Mouse (Mus musculus) adrenal gland, postnatal 4 days (tissue): Measurements from ENCODE around the gene Acads. TPM values are rescaled to one million over a fixed set of nuclear protein-coding genes. Genes with fewer than 3 reads are reported as not detected.
A peak's percentile ranks its signal among the peaks of the same experiment; 100 is the strongest.
"Not testable (repeated sequence)": the region's sequence is repeated elsewhere in the genome, so short reads cannot be mapped to it uniquely, and the experiment has no call there.

Experiments used
- DNase-seq, 2 experiments: peaks; one replicate each; pipeline ENCODE4 v3.0.0; 2021 to 2022; ENCODE audit warnings: low spot score in 2 of 2, mixed read lengths in 2 of 2
- total RNA-seq, 2 experiments: library from RNA; stranded (reverse); gene quantifications; 2 replicates each; pipeline ENCODE4 v1.2.3; 2021

The Acads gene
- total RNA-seq, 2 experiments from 2014 or later: 166 to 191 TPM

DNA sequence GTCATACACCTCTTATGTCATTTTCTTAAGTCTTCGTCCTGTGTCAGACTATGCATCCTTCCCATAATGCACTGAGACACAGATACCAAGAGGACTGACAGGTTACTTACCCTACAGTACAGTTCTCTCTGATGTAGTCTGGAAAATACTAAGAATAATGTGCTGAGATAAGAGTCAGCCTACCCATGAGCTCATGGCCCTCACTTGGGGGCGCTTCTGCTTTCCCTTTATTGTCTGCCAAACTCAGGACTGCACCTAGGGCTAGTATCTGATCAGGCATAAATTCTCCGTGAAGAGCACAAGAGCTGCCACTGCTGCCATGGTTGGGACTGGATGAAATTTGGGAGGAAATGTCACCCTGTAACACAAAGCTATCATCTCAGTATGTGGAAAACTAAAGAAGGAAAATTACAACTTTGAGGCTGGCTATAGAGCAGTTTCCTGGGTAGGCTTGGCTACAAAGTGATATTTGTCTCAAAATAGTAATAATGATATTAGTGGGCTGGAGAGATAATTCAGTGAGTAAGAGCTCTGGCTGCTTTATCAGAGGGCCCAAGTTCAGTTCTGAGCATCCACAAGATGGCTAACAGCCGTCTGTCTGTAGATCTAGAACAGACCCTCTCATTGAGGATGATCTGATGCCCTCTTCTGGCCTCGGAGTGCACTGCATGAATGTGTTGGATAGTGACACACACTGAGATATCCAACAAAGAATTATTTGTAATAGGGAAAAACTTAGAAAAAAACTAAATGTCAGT, 42.8 kb downstream of the Acads start:
- DNase-seq: peak in 1 of 2 experiments; percentile 38

DNA sequence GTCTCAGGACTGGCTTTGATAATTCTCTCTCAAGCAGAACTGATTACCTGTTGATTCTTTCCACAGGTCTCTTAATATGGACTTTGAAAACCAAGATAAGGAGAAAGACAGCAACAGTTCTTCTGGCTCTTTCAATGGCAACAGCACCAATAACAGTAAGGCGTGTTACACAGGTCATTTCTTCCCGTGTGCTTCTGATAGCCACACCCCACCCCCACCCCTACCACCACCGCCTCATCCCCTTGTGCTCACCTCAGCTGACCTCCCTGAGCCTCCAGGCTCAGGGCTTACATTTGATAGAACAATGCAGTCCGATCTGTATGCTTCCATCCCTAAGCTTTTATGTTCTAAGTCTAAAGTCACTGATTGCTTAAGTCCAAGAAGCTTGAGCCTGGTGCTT, 44.4 kb downstream of the Acads start:
- DNase-seq: no peak

DNA sequence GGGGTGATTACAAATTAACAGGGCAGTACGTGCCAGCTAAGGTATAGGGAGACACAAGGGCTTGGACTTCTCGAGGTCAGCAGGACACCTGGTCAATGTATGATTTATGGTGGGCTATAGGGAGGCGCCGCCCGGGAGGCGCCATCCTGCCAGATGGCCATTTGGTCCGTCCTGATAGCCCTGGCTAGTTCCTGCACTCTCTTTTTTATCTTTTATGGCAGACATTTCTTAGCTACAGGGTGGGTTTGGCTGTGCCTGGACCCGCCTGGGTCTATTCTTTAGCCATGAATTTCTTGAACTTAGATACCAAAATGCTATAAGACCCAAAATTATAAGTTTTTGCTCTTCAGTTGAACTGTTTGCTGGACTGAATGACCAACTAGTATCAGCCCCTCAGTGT, 45.8 kb downstream of the Acads start:
- not testable (repeated sequence) for DNase-seq

DNA sequence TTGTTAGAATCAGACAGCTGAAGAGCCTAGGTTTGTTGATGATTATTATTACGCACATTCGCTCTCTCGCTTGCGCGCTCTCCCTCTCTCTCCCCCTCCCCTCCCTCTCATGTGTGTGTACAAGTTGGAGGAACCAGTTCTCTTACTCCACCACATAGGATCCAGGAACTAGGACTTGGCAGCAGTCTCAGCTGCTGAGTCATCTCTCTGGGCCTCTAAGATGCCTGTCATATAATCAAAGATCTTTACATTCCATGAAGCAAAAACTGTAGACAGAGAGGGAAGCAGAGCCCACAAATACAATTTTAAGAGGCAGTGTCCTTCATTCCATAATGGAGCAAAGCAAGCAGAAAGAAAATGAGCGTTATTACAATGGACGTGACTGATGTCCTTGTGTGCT, 47.0 kb downstream of the Acads start:
- DNase-seq: no peak

DNA sequence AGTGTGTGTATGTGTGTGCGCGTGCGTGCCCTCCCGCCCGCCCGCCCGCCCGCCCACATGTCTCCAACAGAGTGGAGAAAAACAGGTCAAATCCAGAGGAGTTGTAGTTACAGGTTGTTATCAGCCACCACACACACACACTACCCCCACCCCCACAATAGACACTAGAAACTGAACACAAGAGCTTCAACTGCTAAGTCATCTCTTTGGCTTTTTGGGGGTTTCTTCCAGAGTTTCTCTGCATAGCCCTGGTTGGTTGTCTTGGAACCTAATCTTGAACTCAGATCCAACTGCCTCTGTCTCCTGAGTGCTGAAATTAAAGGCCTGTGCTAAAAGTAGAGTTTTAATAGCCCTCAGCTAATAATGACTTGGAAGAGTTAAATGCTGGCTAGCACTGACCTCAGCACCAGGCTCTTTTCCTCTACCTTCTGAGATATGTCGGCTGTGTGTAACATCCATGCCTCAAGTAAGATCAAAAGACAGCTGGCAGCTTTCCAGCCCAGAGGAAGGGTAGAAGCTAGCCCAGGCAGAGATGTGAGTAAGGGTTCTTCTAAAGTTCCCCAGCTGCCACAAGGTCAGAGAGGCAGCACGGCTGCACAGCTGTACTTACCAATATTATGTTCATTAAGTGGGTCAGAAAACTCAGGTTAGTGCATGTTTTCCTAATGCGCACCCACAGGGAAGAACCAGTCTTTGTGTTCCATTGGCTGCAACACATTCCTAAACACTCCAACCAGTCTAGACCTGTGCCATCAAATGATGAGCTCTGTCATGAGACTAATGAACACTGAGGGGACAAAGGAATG, 47.8 kb downstream of the Acads start:
- peak in 1 of 2 experiments; percentile 18 for DNase-seq

DNA sequence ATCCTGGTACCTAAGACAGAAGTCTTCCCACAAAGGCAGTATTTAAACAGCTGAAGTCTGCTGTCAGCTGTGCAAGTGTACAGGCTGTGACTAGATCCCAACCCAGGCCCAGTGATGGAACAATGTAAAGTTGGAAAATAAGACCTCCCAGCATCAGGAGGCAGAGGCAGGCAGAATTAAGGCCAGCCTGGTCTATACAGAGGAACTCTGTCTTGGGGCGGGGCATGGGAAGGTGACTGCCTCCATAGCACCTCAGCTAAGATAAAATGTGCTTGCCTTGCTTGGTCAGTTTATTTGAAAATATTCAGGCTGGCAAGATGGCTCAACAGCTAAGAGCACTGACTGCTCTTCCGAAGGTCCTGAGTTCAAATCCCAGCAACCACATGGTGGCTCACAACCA, 48.7 kb downstream of the Acads start:
- no peak for DNase-seq

DNA sequence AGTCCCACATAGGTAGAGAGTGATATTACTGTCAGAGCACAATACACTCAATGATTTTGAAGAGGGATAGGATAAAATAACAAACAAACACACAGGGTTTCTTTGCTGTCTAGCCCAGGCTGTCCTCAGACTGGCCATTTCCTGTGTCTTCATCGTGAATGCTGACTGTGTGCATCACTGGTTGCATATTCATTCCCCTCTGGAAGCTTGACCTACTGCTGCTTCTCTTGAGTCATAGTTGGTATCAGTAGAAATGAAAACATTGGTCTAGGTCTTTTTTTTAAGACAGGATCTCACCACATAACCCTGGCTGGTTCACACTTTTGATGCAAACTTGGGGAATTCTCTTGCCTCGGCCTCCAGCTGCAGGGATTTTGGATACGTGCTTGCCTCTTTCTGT, 49.5 kb downstream of the Acads start:
- no peak for DNase-seq

DNA sequence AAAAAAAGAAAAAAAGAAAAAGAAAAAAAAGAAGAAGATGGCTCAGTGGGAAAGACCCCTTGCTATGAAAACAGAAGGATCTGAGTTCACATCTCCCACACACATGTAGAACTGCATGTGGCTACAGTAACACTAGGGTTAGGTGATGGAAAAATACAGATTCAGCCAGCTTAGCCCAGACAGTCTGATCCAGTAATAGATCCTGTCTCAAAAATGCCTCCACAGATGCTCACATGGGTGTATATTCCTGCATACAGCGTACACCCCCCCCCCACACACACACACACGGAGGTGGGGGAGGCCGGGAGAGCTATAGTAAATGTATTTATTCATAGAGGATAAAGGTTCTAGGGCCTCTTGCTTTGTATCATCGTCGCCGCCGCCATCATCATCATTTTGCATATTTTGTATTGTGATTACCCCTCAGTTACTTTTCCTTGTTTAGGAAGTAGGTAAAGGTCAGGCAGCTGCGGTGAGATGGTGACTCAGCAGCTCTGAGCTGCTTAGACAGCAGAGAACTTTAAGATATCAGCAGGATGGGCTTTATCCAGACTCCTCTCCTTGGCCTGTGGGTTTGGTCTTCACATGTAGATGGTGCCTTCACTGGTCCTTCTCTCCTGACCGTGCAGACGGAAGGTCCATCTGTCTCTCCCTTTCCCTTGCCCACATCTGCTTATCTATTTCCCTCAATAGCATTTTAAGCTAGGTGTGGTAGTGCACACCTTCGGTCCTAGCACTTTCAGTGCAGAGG, 50.3 kb downstream of the Acads start:
- no peak for DNase-seq

DNA sequence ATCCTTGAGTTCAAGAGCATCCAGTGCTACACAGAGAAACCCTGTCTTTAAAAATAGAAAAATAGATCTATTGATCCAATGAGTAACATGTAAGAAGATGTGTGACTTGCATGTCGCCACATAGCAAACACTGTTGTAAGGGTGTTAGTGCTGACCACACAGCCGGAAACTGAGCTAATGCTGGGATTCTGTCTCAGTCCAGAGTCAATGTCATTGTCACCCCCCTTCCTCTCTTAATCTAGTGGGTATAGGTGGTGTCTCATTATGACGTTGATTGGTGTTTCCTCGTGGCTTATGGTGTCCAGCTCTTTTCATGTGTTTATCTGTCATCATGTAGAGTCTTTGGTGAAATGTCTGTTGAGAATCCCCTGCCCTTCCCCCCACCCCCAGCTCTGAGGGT, 52.9 kb downstream of the Acads start:
- no peak for DNase-seq

DNA sequence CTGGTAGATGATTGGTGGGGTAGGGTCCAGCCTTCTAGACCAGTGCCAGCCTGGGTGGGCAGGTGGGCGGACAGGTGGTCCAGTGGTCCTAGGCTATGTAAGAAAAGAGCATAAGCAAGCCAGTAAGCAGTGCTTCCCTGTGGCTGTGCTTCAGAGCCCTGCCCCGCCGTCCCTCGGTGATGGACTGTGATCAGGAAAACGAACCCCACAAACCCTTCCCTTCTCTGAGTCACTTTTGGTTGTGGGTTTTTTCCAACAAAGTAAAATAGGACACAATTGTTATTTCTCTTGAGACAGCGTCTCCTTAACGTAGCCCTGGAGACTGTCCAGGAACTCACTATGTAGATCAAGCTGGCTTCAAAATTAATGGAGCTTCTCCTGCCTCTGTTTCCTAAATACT, 55.8 kb downstream of the Acads start:
- DNase-seq: no peak

DNA sequence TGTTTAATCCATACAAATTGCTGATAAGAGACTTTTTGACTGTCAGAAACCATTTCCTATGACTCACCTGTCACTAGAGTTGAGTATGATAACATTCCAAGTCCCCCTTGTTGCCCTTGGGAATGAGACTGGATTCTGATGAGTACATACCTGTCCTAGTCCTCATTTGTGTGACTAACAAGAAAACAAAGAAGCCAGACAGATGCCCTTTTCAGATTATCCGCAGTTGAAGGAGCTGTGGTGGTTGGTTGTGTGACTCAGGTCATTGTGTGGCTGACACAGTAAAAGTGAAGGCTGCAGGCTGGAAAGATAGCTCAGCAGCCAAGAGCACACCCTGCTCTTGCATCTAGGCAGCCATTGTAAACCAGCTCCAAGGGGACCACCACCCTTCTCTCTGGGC, 56.6 kb downstream of the Acads start:
- DNase-seq: no peak

DNA sequence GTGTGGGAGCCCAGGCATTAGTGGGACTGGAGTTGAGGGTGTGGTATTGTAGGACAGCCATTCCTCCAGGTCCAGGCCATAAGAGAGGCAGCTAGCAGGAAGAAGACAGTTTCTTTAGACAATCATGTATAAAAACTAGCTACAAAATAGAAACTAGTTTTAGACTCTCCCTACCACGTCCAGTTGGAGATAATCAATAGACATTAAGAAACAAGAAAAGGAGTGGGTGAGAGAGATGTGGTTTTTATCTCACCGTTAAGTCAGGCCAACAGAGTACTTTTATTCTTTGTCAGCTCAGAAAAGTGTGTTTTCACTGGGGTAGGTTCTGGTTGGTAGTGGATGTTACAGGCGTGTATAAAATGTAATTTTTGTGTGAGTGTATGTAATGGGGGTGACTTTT, 58.2 kb downstream of the Acads start:
- no peak for DNase-seq

Other genes starting within 250 kb of the Acads start
- 10 to 100 TPM in 1 of 2 experiments, 1 to 10 TPM in 1; 9.9 to 12.2 TPM for gene Oasl2, start 222.4 kb downstream of the Acads start, total RNA-seq
- 1 to 10 TPM; 1.0 to 1.2 TPM for gene Oasl1, start 196.1 kb downstream of the Acads start, total RNA-seq
- 10 to 100 TPM; 50.7 to 59.0 TPM for gene 2210016L21Rik, start 177.2 kb downstream of the Acads start, total RNA-seq
- 1 to 10 TPM; 1.8 to 4.4 TPM for gene Hnf1a, start 148.3 kb downstream of the Acads start, total RNA-seq
- 10 to 100 TPM; 91.7 to 92.3 TPM for gene Sppl3, start 108.2 kb downstream of the Acads start, total RNA-seq
- under 1 TPM in 1 of 2 experiments, not detected in 1; 0.73 TPM for gene Gm10401, start 21.1 kb downstream of the Acads start, total RNA-seq
- gene Unc119b, start 15.6 kb upstream of the Acads start, total RNA-seq: 10 to 100 TPM; 35.1 to 39.1 TPM
- 100 to 1,000 TPM; 208 to 242 TPM for gene Mlec, start 38.8 kb upstream of the Acads start, total RNA-seq
- 1 to 10 TPM; 4.5 to 5.0 TPM for gene Cabp1, start 75.0 kb upstream of the Acads start, total RNA-seq
- 10 to 100 TPM; 45.9 to 46.8 TPM for gene Pop5, start 116.5 kb upstream of the Acads start, total RNA-seq
- gene Rnf10, start 153.6 kb upstream of the Acads start, total RNA-seq: 100 to 1,000 TPM; 214 to 224 TPM
- gene Coq5, start 160.3 kb upstream of the Acads start, total RNA-seq: 10 to 100 TPM; 54.4 to 59.8 TPM
- gene Dynll1, start 181.7 kb upstream of the Acads start, total RNA-seq: 100 to 1,000 TPM; 219 to 273 TPM
- gene Srsf9, start 207.8 kb upstream of the Acads start, total RNA-seq: 10 to 100 TPM; 83.9 to 87.4 TPM
- gene Gatc, start 221.8 kb upstream of the Acads start, total RNA-seq: 10 to 100 TPM; 19.1 to 20.3 TPM
- 10 to 100 TPM; 35.1 to 39.6 TPM for gene Triap1, start 221.9 kb upstream of the Acads start, total RNA-seq
- gene Cox6a1, start 229.6 kb upstream of the Acads start, total RNA-seq: 100 to 1,000 TPM; 720 to 752 TPM